Mouse (Mus musculus): ENCODE measurements around the gene Gipc2. TPM values are rescaled to one million over a fixed set of nuclear protein-coding genes. Genes with fewer than 3 reads are reported as not detected.

Gene Gipc2
- polyA plus RNA-seq, 1 experiment from 2014 or later = 74.1 TPM

DNA sequence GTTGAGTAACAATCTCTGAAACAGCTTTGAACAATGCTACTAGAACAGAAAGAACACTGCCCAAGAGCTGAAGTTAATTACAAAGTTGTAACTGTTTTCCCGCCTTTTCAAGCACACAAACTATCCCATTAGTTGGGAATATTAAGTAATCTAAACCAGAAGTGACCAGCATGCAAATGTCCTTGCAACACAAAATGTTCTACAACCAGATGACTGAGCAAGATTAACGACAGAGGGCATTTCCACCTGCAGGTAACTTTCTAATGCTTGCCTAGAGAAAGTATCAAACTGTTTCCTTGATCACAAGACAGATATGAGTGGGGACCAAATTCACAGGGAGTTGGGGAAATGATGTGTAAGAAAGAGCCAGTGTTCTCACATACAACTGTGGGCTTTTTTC is 101.9 kb downstream of the Gipc2 start:
- Histone ChIP-seq H3K4me3 (replicated peaks; ENCODE audit: low read depth, low read length) (no peak overlapping the region), H3K4me2 (ENCODE audit: low read length) (no peak overlapping the region), H3K27me3 (ENCODE audit: insufficient read depth, low read length) (no peaks in the 10 kb centered on the region), H3K36me3 (ENCODE audit: insufficient read depth, low read length) (no peaks in the 10 kb centered on the region), H3K9ac (ENCODE audit: low read depth, low read length) (no peak overlapping the region), H3K4me1 (replicated peaks; ENCODE audit: insufficient read depth, low read length) (no peaks in the 10 kb centered on the region), H3K27ac (no peak overlapping the region), H3K9me3 (replicated peaks; ENCODE audit: low read length) (no peaks in the 10 kb centered on the region)
- WGBS = 74% methylated on average over 2 of the region's 2 CpGs
- no peak for TF ChIP-seq CTCF (IDR thresholded peaks at IDR 0.05; ENCODE audit: low read depth)
- ATAC-seq (replicated peaks; ENCODE audit: low FRiP score, low read depth) (no peak), DNase-seq (ENCODE audit: low spot score) (no peak)

DNA sequence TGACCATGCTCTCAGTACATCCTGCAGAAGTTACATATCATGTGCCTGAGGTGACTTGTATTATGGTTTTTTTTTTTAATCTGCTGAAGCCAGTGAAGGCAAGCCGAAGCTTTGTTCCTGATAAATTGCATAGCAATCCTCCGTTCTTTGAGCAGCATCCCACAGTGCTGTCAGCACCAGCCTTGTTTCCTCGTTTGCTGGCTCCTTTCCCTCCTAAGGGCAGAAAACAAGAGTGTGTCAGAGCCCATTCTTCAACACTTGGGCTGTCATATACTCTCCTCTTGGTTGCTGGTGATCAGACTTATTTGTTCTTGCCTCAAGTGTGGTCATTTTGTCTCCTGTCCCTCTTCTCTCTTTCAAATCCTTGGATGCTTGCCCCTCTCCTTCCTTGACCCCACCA is 103.2 kb downstream of the Gipc2 start:
- Histone ChIP-seq H3K4me3 (replicated peaks; ENCODE audit: low read depth, low read length) (no peak overlapping the region), H3K36me3 (ENCODE audit: insufficient read depth, low read length) (no peaks in the 10 kb centered on the region), H3K27ac (no peak overlapping the region)

GRCm38 (mm10) chr3:152061145-152061544 is 104.9 kb downstream of the Gipc2 start:
- TF ChIP-seq CTCF (IDR thresholded peaks at IDR 0.05; ENCODE audit: low read depth) = no peak
- 88% methylated on average over 5 of the region's 5 CpGs for WGBS
- DNase-seq (ENCODE audit: low spot score) = no peak

More for the DNA sequence above, 103.2 kb downstream of the Gipc2 start:
- 67% methylated on average over 3 of the region's 3 CpGs for WGBS
- H3K4me1 ChIP-seq (replicated peaks; ENCODE audit: insufficient read depth, low read length) = no peaks in the 10 kb centered on the region
- no peaks in the 10 kb centered on the region for H3K27me3 ChIP-seq (ENCODE audit: insufficient read depth, low read length)
- H3K4me2 ChIP-seq (ENCODE audit: low read length) = no peak overlapping the region
- ATAC-seq (replicated peaks; ENCODE audit: low FRiP score, low read depth) (no peak), DNase-seq (ENCODE audit: low spot score) (no peak)
- no peak overlapping the region for H3K9ac ChIP-seq (ENCODE audit: low read depth, low read length)
- H3K9me3 ChIP-seq (replicated peaks; ENCODE audit: low read length) = no peaks in the 10 kb centered on the region
- TF ChIP-seq CTCF (IDR thresholded peaks at IDR 0.05; ENCODE audit: low read depth) = no peak

DNA sequence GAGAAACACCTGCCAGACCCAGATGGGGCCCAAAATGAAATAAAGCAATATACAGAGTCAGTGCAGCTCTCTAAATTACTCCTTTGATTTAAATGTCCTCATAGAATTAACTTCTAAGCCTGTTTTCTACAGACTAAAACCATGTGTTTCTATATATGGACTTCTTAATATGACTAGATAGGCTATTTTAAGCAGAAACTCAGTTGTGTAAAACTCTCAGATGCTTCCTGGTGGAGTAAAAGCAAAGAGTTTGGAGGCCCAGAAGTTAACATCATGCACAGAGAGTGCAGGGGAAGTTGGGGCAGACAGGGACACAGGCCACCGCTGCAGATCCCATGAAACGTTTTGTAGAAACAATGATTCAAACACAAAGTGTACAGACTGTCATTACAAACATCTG is 107.8 kb downstream of the Gipc2 start:
- H3K27ac ChIP-seq = no peak overlapping the region
- no peaks in the 10 kb centered on the region for H3K4me1 ChIP-seq (replicated peaks; ENCODE audit: insufficient read depth, low read length)
- 78% methylated on average over 2 of the region's 2 CpGs for WGBS
- H3K4me3 ChIP-seq (replicated peaks; ENCODE audit: low read depth, low read length) = no peak overlapping the region
- DNase-seq (ENCODE audit: low spot score) (no peak), ATAC-seq (replicated peaks; ENCODE audit: low FRiP score, low read depth) (no peak)
- H3K4me2 ChIP-seq (ENCODE audit: low read length) = no peak overlapping the region
- no peaks in the 10 kb centered on the region for H3K27me3 ChIP-seq (ENCODE audit: insufficient read depth, low read length)
- H3K36me3 ChIP-seq (ENCODE audit: insufficient read depth, low read length) = no peaks in the 10 kb centered on the region
- no peak overlapping the region for H3K9ac ChIP-seq (ENCODE audit: low read depth, low read length)
- TF ChIP-seq CTCF (IDR thresholded peaks at IDR 0.05; ENCODE audit: low read depth) = no peak
- H3K9me3 ChIP-seq (replicated peaks; ENCODE audit: low read length) = no peaks in the 10 kb centered on the region

More at GRCm38 (mm10) chr3:152061145-152061544, 104.9 kb downstream of the Gipc2 start:
- no peak overlapping the region for H3K9ac ChIP-seq (ENCODE audit: low read depth, low read length)
- H3K27me3 ChIP-seq (ENCODE audit: insufficient read depth, low read length) = no peaks in the 10 kb centered on the region
- H3K27ac ChIP-seq = no peak overlapping the region
- H3K4me2 ChIP-seq (ENCODE audit: low read length) = no peak overlapping the region
- H3K36me3 ChIP-seq (ENCODE audit: insufficient read depth, low read length) = no peaks in the 10 kb centered on the region
- no peak overlapping the region for H3K4me3 ChIP-seq (replicated peaks; ENCODE audit: low read depth, low read length)
- ATAC-seq (replicated peaks; ENCODE audit: low FRiP score, low read depth) = no peak
- H3K9me3 ChIP-seq (replicated peaks; ENCODE audit: low read length) = no peaks in the 10 kb centered on the region
- no peaks in the 10 kb centered on the region for H3K4me1 ChIP-seq (replicated peaks; ENCODE audit: insufficient read depth, low read length)

- no peak for TF ChIP-seq CTCF (IDR thresholded peaks at IDR 0.05; ENCODE audit: low read depth)
- WGBS = 58% methylated on average over 4 of the region's 4 CpGs
- H3K4me3 ChIP-seq (replicated peaks; ENCODE audit: low read depth, low read length) = no peak overlapping the region
- ATAC-seq (replicated peaks; ENCODE audit: low FRiP score, low read depth) = no peak
- no peaks in the 10 kb centered on the region for H3K27me3 ChIP-seq (ENCODE audit: insufficient read depth, low read length)
- no peaks in the 10 kb centered on the region for H3K9me3 ChIP-seq (replicated peaks; ENCODE audit: low read length)
- no peak for DNase-seq (ENCODE audit: low spot score)
- H3K27ac ChIP-seq = no peak overlapping the region
- H3K4me2 ChIP-seq (ENCODE audit: low read length) = no peak overlapping the region
- H3K4me1 ChIP-seq (replicated peaks; ENCODE audit: insufficient read depth, low read length) = no peaks in the 10 kb centered on the region
- H3K36me3 ChIP-seq (ENCODE audit: insufficient read depth, low read length) = no peaks in the 10 kb centered on the region
- H3K9ac ChIP-seq (ENCODE audit: low read depth, low read length) = no peak overlapping the region
These were observed 111.8 kb downstream of the Gipc2 start for GRCm38 (mm10) chr3:152054260-152054659.

DNA sequence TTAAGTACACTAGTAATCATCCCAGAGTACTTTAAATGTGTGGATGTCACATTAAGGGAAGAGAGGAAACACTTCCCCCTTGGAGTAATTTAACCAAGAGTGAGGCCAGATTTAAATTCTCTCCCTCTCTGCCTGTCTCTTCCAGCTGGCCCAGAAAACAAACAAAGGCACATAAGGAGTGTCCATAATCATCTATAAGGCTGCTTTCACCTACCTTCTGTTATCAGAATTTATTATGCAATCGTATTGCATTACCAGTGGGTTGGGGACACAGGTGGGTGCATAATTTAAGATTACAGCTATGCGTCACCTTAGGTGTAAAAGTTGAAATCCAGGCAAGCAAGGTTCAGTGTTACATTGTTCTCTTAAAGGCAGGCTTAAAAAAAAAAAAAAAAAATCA is 114.1 kb downstream of the Gipc2 start:
- H3K4me3 ChIP-seq (replicated peaks; ENCODE audit: low read depth, low read length) = no peak overlapping the region
- no peak overlapping the region for H3K9ac ChIP-seq (ENCODE audit: low read depth, low read length)
- no peaks in the 10 kb centered on the region for H3K27me3 ChIP-seq (ENCODE audit: insufficient read depth, low read length)
- no peaks in the 10 kb centered on the region for H3K9me3 ChIP-seq (replicated peaks; ENCODE audit: low read length)
- DNase-seq (ENCODE audit: low spot score) (no peak), ATAC-seq (replicated peaks; ENCODE audit: low FRiP score, low read depth) (no peak)
- no peaks in the 10 kb centered on the region for H3K4me1 ChIP-seq (replicated peaks; ENCODE audit: insufficient read depth, low read length)
- H3K36me3 ChIP-seq (ENCODE audit: insufficient read depth, low read length) = no peaks in the 10 kb centered on the region
- H3K4me2 ChIP-seq (ENCODE audit: low read length) = no peak overlapping the region
- H3K27ac ChIP-seq = no peak overlapping the region
- 83% methylated on average over 2 of the region's 2 CpGs for WGBS
- no peak for TF ChIP-seq CTCF (IDR thresholded peaks at IDR 0.05; ENCODE audit: low read depth)

DNA sequence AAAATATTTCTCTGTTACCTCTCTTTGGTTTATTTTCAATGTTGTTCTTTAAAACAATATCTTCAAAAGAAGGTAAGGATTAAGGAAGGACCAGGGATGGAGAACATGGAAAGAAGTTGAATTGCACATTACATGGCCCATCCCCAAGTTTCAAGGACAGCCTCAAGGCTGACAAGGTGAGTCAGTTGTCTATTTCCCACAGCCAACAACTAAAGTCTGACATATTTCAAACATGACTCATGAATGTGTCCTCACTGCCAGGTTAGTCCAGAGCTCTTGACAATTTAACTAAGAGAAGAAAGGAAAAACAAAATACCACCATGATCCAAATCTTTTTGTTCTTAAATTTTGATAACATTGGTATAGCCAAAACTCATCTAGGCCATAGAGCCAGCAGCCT is 118.1 kb downstream of the Gipc2 start:
- Histone ChIP-seq H3K4me2 (ENCODE audit: low read length) (no peak overlapping the region), H3K4me3 (replicated peaks; ENCODE audit: low read depth, low read length) (no peak overlapping the region), H3K27me3 (ENCODE audit: insufficient read depth, low read length) (no peaks in the 10 kb centered on the region), H3K4me1 (replicated peaks; ENCODE audit: insufficient read depth, low read length) (no peaks in the 10 kb centered on the region), H3K9ac (ENCODE audit: low read depth, low read length) (no peak overlapping the region), H3K36me3 (ENCODE audit: insufficient read depth, low read length) (no peaks in the 10 kb centered on the region), H3K9me3 (replicated peaks; ENCODE audit: low read length) (no peaks in the 10 kb centered on the region), H3K27ac (no peak overlapping the region)
- no peak for ATAC-seq (replicated peaks; ENCODE audit: low FRiP score, low read depth)
- TF ChIP-seq CTCF (IDR thresholded peaks at IDR 0.05; ENCODE audit: low read depth) = no peak
- no peak for DNase-seq (ENCODE audit: low spot score)
